In the genomic region with DNA sequence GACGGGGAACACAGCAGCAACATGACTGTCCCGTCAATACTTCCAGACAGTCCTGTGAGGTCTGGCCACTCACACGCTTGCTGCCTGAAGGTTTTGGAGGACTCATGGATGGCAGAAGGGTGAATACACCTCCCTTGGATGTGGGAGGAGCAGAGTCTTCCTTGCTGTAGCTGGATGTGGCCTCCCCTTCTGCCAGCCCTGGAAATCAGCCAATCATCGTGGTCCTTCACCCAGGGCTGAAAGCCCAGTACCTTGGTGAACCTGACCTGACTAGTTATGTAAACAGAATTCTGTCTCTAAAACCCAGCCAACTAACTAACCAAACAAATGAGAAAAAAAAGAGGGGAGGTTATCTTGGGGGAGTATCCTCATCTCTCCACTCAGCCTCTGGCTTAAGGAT, we compare ENCODE assay signal across 28 mouse cellular contexts.
A peak's percentile ranks its signal among the peaks of the same experiment; 100 is the strongest.
DNase-seq lines count a peak whose midpoint lies in the region; ATAC-seq and TF ChIP-seq lines count a peak whose summit lies in the region.
"Had no signal": no experiment of that assay in that cellular context is flagged by ENCODE, and none has a peak within 500 bp of the region (broad histone marks: within the 10 kb centered on the region; RNA-seq: fewer than 3 reads in every experiment).

No protein-coding gene starts in this region.

- no peak for TF ChIP-seq EP300 in stomach, postnatal 0 days (optimal IDR thresholded peaks at IDR 0.05)

- ATAC-seq in stomach, embryonic 14.5 days (ENCODE audit: insufficient number of reproducible peaks, insufficient read depth, low FRiP score, low read depth), result 0 out of 2 replicates have a peak, but pooled peaks have one; percentile 31
- no peak for ATAC-seq in stomach, postnatal 0 days (ENCODE audit: low FRiP score, low TSS enrichment)
- ATAC-seq: forebrain, embryonic 13.5 days; forebrain, embryonic 16.5 days; hindbrain, postnatal 0 days; inflammation-experienced regulatory T-cells, adult 6 months; Patski had no signal

- H3K4me2 ChIP-seq in stomach, embryonic 14.5 days (replicated peaks; ENCODE audit: low read depth, low read length), result no peak overlapping the region
- no peak overlapping the region for H3K4me2 ChIP-seq in stomach, postnatal 0 days (replicated peaks; ENCODE audit: low read depth)
- H3K4me2 ChIP-seq: embryonic facial prominence, embryonic 12.5 days; embryonic facial prominence, embryonic 15.5 days; forebrain, embryonic 13.5 days; heart, embryonic 13.5 days; hindbrain, embryonic 14.5 days had no signal

- no peaks in the 10 kb centered on the region for H3K9me3 ChIP-seq in stomach, embryonic 14.5 days (ENCODE audit: control insufficient read depth, low read depth, low read length)
- no peaks in the 10 kb centered on the region for H3K9me3 ChIP-seq in stomach, postnatal 0 days (ENCODE audit: control insufficient read depth, low read length)
- H3K9me3 ChIP-seq: embryonic facial prominence, embryonic 12.5 days; embryonic facial prominence, embryonic 15.5 days; forebrain, embryonic 10.5 days; forebrain, embryonic 13.5 days; G1E; heart, embryonic 10.5 days; heart, embryonic 13.5 days had no signal

- TF ChIP-seq CTCF in stomach, postnatal 0 days (IDR thresholded peaks at IDR 0.05; ENCODE audit: low read depth), result no peak

- intact Hi-C loops in left cerebral cortex, postnatal 4 days (cut with DNase I), result no loop called here

- H3K27ac ChIP-seq in stomach, embryonic 14.5 days (ENCODE audit: low read length), result no peak overlapping the region
- H3K27ac ChIP-seq in stomach, postnatal 0 days (replicated peaks), result no peak overlapping the region
- H3K27ac ChIP-seq: embryonic facial prominence, embryonic 12.5 days; embryonic facial prominence, embryonic 15.5 days; forebrain, embryonic 13.5 days; heart, adult 2 months; heart, embryonic 10.5 days; heart, embryonic 13.5 days; hindbrain, embryonic 14.5 days; hindbrain, postnatal 0 days had no signal

- no peak overlapping the region for H3K4me3 ChIP-seq in stomach, embryonic 14.5 days (ENCODE audit: low read depth, low read length)
- H3K4me3 ChIP-seq in stomach, postnatal 0 days (ENCODE audit: low read depth, low read length), result no peak overlapping the region
- H3K4me3 ChIP-seq: embryonic facial prominence, embryonic 12.5 days; embryonic facial prominence, embryonic 15.5 days; forebrain, embryonic 10.5 days; forebrain, embryonic 13.5 days; heart, adult 2 months; heart, embryonic 10.5 days; heart, embryonic 13.5 days had no signal

- H3K9ac ChIP-seq in stomach, embryonic 14.5 days (replicated peaks; ENCODE audit: low read depth, low read length), result no peak overlapping the region
- no peak overlapping the region for H3K9ac ChIP-seq in stomach, postnatal 0 days (ENCODE audit: low read length)
- H3K9ac ChIP-seq: embryonic facial prominence, embryonic 12.5 days; embryonic facial prominence, embryonic 15.5 days; forebrain, embryonic 13.5 days; heart, embryonic 13.5 days; hindbrain, embryonic 14.5 days had no signal

- peak; percentile 30 for DNase-seq in adrenal gland, postnatal 14 days
- DNase-seq in adrenal gland, postnatal 4 days (ENCODE audit: low spot score in 2 of 2), result no peak
- peak; percentile 36 for DNase-seq in left cerebral cortex, postnatal 4 days
- DNase-seq in left cerebral cortex, adult 11 months (ENCODE audit: low spot score), result no peak
- no peak for DNase-seq in stomach, postnatal 0 days (ENCODE audit: low spot score)
- no peak for DNase-seq in liver
- DNase-seq: adrenal gland, adult 8-10 months; B cell, adult 2 months; cerebellum, adult 11 months; cerebellum, adult 8-10 months; gastrocnemius, postnatal 10 days; gastrocnemius, postnatal 36 days; heart, adult 2 months; heart, postnatal 14 days; heart, postnatal 4 days had no signal

- WGBS in stomach, embryonic 14.5 days, result 64% methylated on average over 4 of the region's 4 CpGs
- 63% methylated on average over 4 of the region's 4 CpGs for WGBS in stomach, postnatal 0 days

- H3K36me3 ChIP-seq in stomach, embryonic 14.5 days (ENCODE audit: control insufficient read depth, insufficient read depth, low read length), result no peaks in the 10 kb centered on the region
- no peaks in the 10 kb centered on the region for H3K36me3 ChIP-seq in stomach, postnatal 0 days (ENCODE audit: control insufficient read depth, insufficient read depth, low read length)
- H3K36me3 ChIP-seq: embryonic facial prominence, embryonic 12.5 days; embryonic facial prominence, embryonic 15.5 days; forebrain, embryonic 10.5 days; G1E; heart, embryonic 10.5 days; heart, embryonic 13.5 days had no signal

- no peaks in the 10 kb centered on the region for H3K27me3 ChIP-seq in stomach, embryonic 14.5 days (ENCODE audit: control insufficient read depth, insufficient read depth, low read length)
- no peaks in the 10 kb centered on the region for H3K27me3 ChIP-seq in stomach, postnatal 0 days (ENCODE audit: control insufficient read depth, insufficient read depth, low read length)
- H3K27me3 ChIP-seq: embryonic facial prominence, embryonic 12.5 days; embryonic facial prominence, embryonic 15.5 days; forebrain, embryonic 13.5 days; heart, embryonic 13.5 days; Patski had no signal

- H3K4me1 ChIP-seq in stomach, embryonic 14.5 days (ENCODE audit: control insufficient read depth, insufficient read depth, low read length), result no peaks in the 10 kb centered on the region
- H3K4me1 ChIP-seq in stomach, postnatal 0 days (replicated peaks; ENCODE audit: control insufficient read depth, insufficient read depth), result no peaks in the 10 kb centered on the region
- H3K4me1 ChIP-seq: forebrain, embryonic 13.5 days had no signal

Comparison
In these comparisons a context has a peak if more than half of its experiments do, and no peak if none do; other contexts are left out.
1. DNase-seq: peak in adrenal gland, postnatal 14 days (single experiment) and left cerebral cortex, postnatal 4 days (single experiment); none in adrenal gland, postnatal 4 days (0 of 2), left cerebral cortex, adult 11 months (single experiment), stomach, postnatal 0 days (single experiment) and liver (single experiment).